Mouse (Mus musculus): ENCODE measurements at regions not wholly inside any gene's neighbourhood (a gene's known extent, or its start where the extent isn't known, plus 50 kb on each side); places are given as distances from the start of the nearest gene placed in this dataset.

DNA sequence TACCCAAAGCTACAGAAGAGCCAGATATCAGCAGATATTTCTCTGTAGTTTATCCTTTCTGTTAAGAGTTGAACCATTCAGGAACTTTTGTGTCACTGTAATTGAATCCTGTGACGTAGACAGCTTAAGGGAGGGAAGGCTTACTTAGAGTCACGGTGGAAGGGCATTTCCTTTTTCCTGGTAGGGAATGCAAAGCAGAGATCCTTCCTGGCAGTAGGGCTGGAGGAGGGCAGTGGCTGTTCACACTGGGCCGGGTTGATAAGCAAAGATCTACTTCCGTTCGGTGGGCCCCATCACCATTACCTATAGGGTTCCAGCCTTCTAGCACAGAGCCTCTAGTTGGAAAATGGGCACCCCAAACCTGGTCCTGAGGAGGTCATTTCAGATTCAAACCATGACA is 710.7 kb upstream of the Car8 start:
- TF ChIP-seq POLR2A (IDR thresholded peaks at IDR 0.05; ENCODE audit: low read depth, low read length) = no peak
- no peak for TF ChIP-seq CTCF (conservative IDR thresholded peaks at IDR 0.05; ENCODE audit: insufficient read depth, insufficient read length, low read depth, low read length)

Data from kidney, adult 2 months (tissue).